In genomic region chr13:52766236-52766635, GRCm38 (mm10) we compare ENCODE assay signal across 9 mouse cellular contexts.
DNase-seq lines count a peak whose midpoint lies in the region; ATAC-seq lines count a peak whose summit lies in the region.
"Had no signal": no experiment of that assay in that cellular context is flagged by ENCODE, and none has a peak within 500 bp of the region (broad histone marks: within the 10 kb centered on the region; RNA-seq: fewer than 3 reads in every experiment).

No protein-coding gene starts in this region.

- DNase-seq in kidney, adult 9 months = peak; percentile 20
- no peak for DNase-seq in kidney, postnatal 10 days
- DNase-seq in adrenal gland, adult 8-10 months = peak; percentile 18
- peak; percentile 5 for DNase-seq in heart, adult 8-10 months (ENCODE audit: low spot score)
- peak; percentile 26 for DNase-seq in lung, postnatal 10 days
- no peak for DNase-seq in frontal cortex, postnatal 25 days (ENCODE audit: low spot score in 2 of 2)
- DNase-seq in left cerebral cortex, adult 8-10 months (ENCODE audit: low spot score in 2 of 2) = no peak
- DNase-seq: cerebellum, adult 11-12 months had no signal

- no peak for ATAC-seq in CD4-positive, CD25-positive, alpha-beta regulatory T cell, adult 4 months

Comparison
In these comparisons a context has a peak if more than half of its experiments do, and no peak if none do; other contexts are left out.
1. DNase-seq: peak in kidney, adult 9 months (single experiment), adrenal gland, adult 8-10 months (single experiment), heart, adult 8-10 months (single experiment) and lung, postnatal 10 days (single experiment); none in kidney, postnatal 10 days (single experiment), frontal cortex, postnatal 25 days (0 of 2) and left cerebral cortex, adult 8-10 months (0 of 2).